Mouse (Mus musculus) fibroblast of lung, adult 2 months (primary cell): Measurements from ENCODE around the gene Kcng4.

Experiments
- DNase-seq: peaks from one replicate; pipeline ENCODE4 v3.0.0-alpha.2; 2011; ENCODE audit warnings: low read depth

The Kcng4 gene

GRCm38 (mm10) chr8:119635378-119635777 lies at the start of gene Kcng4:
Kcng4 (minus strand) TSS chr8:119635680.
- no peak for DNase-seq

GRCm38 (mm10) chr8:119679184-119679583 lies 43.7 kb upstream of the Kcng4 start:
- DNase-seq = no peak

GRCm38 (mm10) chr8:119678138-119678843 lies 42.8 kb upstream of the Kcng4 start:
- DNase-seq = no peak

- peak; percentile 60 for DNase-seq
Observed at GRCm38 (mm10) chr8:119676389-119676788, 40.9 kb upstream of the Kcng4 start.

GRCm38 (mm10) chr8:119675457-119675856 lies 40.0 kb upstream of the Kcng4 start:
- no peak for DNase-seq

GRCm38 (mm10) chr8:119673976-119674555 lies 38.6 kb upstream of the Kcng4 start:
- DNase-seq = no peak

GRCm38 (mm10) chr8:119670419-119671091 lies 35.1 kb upstream of the Kcng4 start:
- no peak for DNase-seq

- DNase-seq = no peak
Observed at GRCm38 (mm10) chr8:119669284-119669683, 33.8 kb upstream of the Kcng4 start.

- DNase-seq = no peak
Observed at GRCm38 (mm10) chr8:119668447-119668846, 33.0 kb upstream of the Kcng4 start.

- DNase-seq = no peak
Observed at GRCm38 (mm10) chr8:119666219-119666951, 30.9 kb upstream of the Kcng4 start, which contains the start of gene Wfdc1. Wfdc1 (plus strand) TSS chr8:119666365.

- DNase-seq = no peak
Observed at GRCm38 (mm10) chr8:119665270-119665669, 29.8 kb upstream of the Kcng4 start.

GRCm38 (mm10) chr8:119663440-119663839 lies 28.0 kb upstream of the Kcng4 start:
- DNase-seq = no peak

GRCm38 (mm10) chr8:119661892-119662291 lies 26.4 kb upstream of the Kcng4 start:
- no peak for DNase-seq

GRCm38 (mm10) chr8:119661081-119661480 lies 25.6 kb upstream of the Kcng4 start:
- peak; percentile 53 for DNase-seq

- DNase-seq = peak; percentile 41
Observed at GRCm38 (mm10) chr8:119656709-119657464, 21.4 kb upstream of the Kcng4 start.

GRCm38 (mm10) chr8:119651324-119651723 lies 15.8 kb upstream of the Kcng4 start:
- no peak for DNase-seq

GRCm38 (mm10) chr8:119646846-119647245 lies 11.4 kb upstream of the Kcng4 start:
- DNase-seq = no peak

GRCm38 (mm10) chr8:119646197-119646596 lies 10.7 kb upstream of the Kcng4 start:
- no peak for DNase-seq

GRCm38 (mm10) chr8:119644981-119645597 lies 9.6 kb upstream of the Kcng4 start:
- no peak for DNase-seq

- DNase-seq = no peak
Observed at GRCm38 (mm10) chr8:119644429-119644960, 9.0 kb upstream of the Kcng4 start.

GRCm38 (mm10) chr8:119642960-119643359 lies 7.5 kb upstream of the Kcng4 start:
- no peak for DNase-seq
